In the genomic region with DNA sequence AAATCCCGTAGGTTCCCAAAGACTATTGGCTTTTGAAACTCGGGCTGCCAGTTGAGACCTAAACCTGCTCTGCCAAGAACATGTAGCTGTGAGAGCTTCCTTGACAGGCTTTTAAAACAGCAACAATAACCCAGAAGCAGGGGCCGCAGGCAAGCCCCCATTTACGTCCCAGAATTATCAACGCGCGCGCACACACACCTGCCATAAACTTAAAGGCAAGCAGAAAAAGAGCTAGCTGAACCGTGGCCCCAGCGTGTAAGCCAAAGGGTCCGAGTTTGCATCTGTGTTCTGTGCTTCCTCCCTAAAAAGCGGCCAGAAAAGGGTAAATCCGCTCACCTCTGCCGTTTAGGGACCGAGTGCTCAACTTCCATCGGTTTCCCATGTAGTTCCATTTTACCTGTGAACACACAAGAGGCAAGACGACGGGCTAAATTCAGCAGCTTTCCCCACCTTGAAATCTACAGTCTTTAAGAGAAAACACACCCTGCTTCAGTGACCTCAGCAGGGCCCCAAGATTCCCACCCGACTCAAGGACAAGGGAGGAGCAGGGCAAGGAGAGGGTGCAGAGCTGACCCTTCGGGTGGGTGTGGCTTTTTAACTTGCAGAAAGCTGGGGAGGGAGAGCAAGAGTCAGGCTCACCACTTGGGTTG, we compare ENCODE assay signal across 9 mouse cellular contexts. TPM values are rescaled to one million over a fixed set of nuclear protein-coding genes. Genes with fewer than 3 reads are reported as not detected.
A peak's percentile ranks its signal among the peaks of the same experiment; 100 is the strongest.
DNase-seq lines count a peak whose midpoint lies in the region; ATAC-seq and TF ChIP-seq lines count a peak whose summit lies in the region.
"Had no signal": no experiment of that assay in that cellular context is flagged by ENCODE, and none has a peak within 500 bp of the region (broad histone marks: within the 10 kb centered on the region; RNA-seq: fewer than 3 reads in every experiment).

No protein-coding gene starts in this region.

- no peak for ATAC-seq in forebrain, embryonic 16.5 days
- ATAC-seq in liver, embryonic 15.5 days (ENCODE audit: insufficient read depth), result no peak

- H3K27me3 ChIP-seq in CH12.LX (replicated peaks), result no peaks in the 10 kb centered on the region
- no peaks in the 10 kb centered on the region for H3K27me3 ChIP-seq in forebrain, embryonic 16.5 days (replicated peaks; ENCODE audit: control insufficient read depth, insufficient read depth, low read length)
- no peaks in the 10 kb centered on the region for H3K27me3 ChIP-seq in liver, embryonic 15.5 days

- H3K36me3 ChIP-seq in CH12.LX (replicated peaks in 1 of 2; ENCODE audit: control insufficient read depth in 1 of 2, insufficient read depth in 1 of 2, low read length in 1 of 2), result no peaks in the 10 kb centered on the region
- no peaks in the 10 kb centered on the region for H3K36me3 ChIP-seq in forebrain, embryonic 16.5 days (ENCODE audit: control insufficient read depth, insufficient read depth)
- H3K36me3 ChIP-seq in liver, embryonic 15.5 days (replicated peaks), result no peaks in the 10 kb centered on the region

- dilution Hi-C loops in CH12.LX (cut with MboI; ENCODE audit: extremely low pct_ligation_motif_present, extremely low pct_unique_long_range_greater_than_20kb, low sequenced_read_pairs), result no loop called here

- H3K4me3 ChIP-seq in gastrocnemius, adult 2 months, result peak overlapping the region; percentile 75
- H3K4me3 ChIP-seq in CH12.LX (replicated peaks in 1 of 3; ENCODE audit: low read depth in 2 of 3, low read length in 2 of 3, poor library complexity in 1 of 3), result peak overlapping the region; percentile 81 to 96 (median 81)
- peak overlapping the region; percentile 78 for H3K4me3 ChIP-seq in forebrain, embryonic 16.5 days (replicated peaks; ENCODE audit: low read length)
- peak overlapping the region; percentile 78 for H3K4me3 ChIP-seq in liver, embryonic 15.5 days (replicated peaks)

- DNase-seq in gastrocnemius, adult 2 months, result no peak
- no peak for DNase-seq in gastrocnemius, postnatal 10 days
- DNase-seq in CH12.LX (ENCODE audit: extremely low read depth), result no peak
- no peak for DNase-seq in left cerebral cortex, adult 8-10 months (ENCODE audit: low spot score in 2 of 2)
- DNase-seq in right cerebral cortex, postnatal 25 days, result no peak
- DNase-seq in layer of hippocampus, postnatal 36 days, result no peak
- DNase-seq: cerebellum, adult 11-12 months had no signal

- no peaks in the 10 kb centered on the region for H3K9me3 ChIP-seq in CH12.LX (replicated peaks; ENCODE audit: low read length)
- no peaks in the 10 kb centered on the region for H3K9me3 ChIP-seq in forebrain, embryonic 16.5 days (ENCODE audit: control insufficient read depth, low read length)
- no peaks in the 10 kb centered on the region for H3K9me3 ChIP-seq in liver, embryonic 15.5 days (replicated peaks)

- no peak overlapping the region for H3K27ac ChIP-seq in gastrocnemius, adult 2 months
- 0 out of 2 replicates have a peak overlapping the region, but pooled peaks have one; percentile 0 for H3K27ac ChIP-seq in CH12.LX (ENCODE audit: insufficient read depth, low read depth)
- no peak overlapping the region; the same call in 1 of the 2 replicates for H3K27ac ChIP-seq in forebrain, embryonic 16.5 days (ENCODE audit: low read length)
- H3K27ac ChIP-seq in liver, embryonic 15.5 days (replicated peaks), result peak overlapping the region; percentile 97

- peaks cover 30% of the 10 kb centered on the region for H3K79me2 ChIP-seq in CH12.LX (replicated peaks; ENCODE audit: control insufficient read depth, extremely low read depth, insufficient read depth, poor library complexity, severe bottlenecking)

- no peak for TF ChIP-seq RAD21 in CH12.LX (IDR thresholded peaks at IDR 0.05; ENCODE audit: low read depth, low read length)

- no peak for TF ChIP-seq EP300 in CH12.LX (IDR thresholded peaks at IDR 0.05; ENCODE audit: low read length)

- in situ Hi-C loops in CH12.LX (cut with MboI; ENCODE audit: low pct_ligation_motif_present, low pct_unique_long_range_greater_than_20kb, low sequenced_read_pairs), result no loop called here

- 2% methylated on average over 20 of the region's 20 CpGs for WGBS in forebrain, embryonic 16.5 days
- WGBS in liver, embryonic 15.5 days (ENCODE audit: insufficient replicate concordance), result 8% methylated on average over 20 of the region's 20 CpGs

- no peak for TF ChIP-seq POLR2A in CH12.LX (IDR thresholded peaks at IDR 0.05; ENCODE audit: low read depth, low read length)

- peaks cover 9 to 50% of the 10 kb centered on the region in 2 experiments for H3K4me1 ChIP-seq in CH12.LX (ENCODE audit: control insufficient read depth in 1 of 2, insufficient read depth in 2 of 2)
- peaks cover 44% of the 10 kb centered on the region for H3K4me1 ChIP-seq in forebrain, embryonic 16.5 days (replicated peaks; ENCODE audit: control insufficient read depth, insufficient read depth, low read length)
- H3K4me1 ChIP-seq in liver, embryonic 15.5 days (replicated peaks), result peaks cover 54% of the 10 kb centered on the region

- peak overlapping the region; percentile 92 for H3K4me2 ChIP-seq in CH12.LX (ENCODE audit: insufficient read depth, low read depth, poor library complexity, severe bottlenecking)
- peak overlapping the region; percentile 91 for H3K4me2 ChIP-seq in forebrain, embryonic 16.5 days (ENCODE audit: low read length)
- H3K4me2 ChIP-seq in liver, embryonic 15.5 days, result peak overlapping the region; percentile 96

- H3K9ac ChIP-seq in CH12.LX (ENCODE audit: insufficient read depth, low read depth), result peak overlapping the region; percentile 94
- H3K9ac ChIP-seq in forebrain, embryonic 16.5 days (replicated peaks; ENCODE audit: low read depth, low read length), result peak overlapping the region; percentile 90
- H3K9ac ChIP-seq in liver, embryonic 15.5 days, result peak overlapping the region; percentile 81

- no peak for TF ChIP-seq CTCF in gastrocnemius, adult 2 months (IDR thresholded peaks at IDR 0.05)
- no peak for TF ChIP-seq CTCF in CH12.LX (conservative IDR thresholded peaks at IDR 0.05 in 1 of 2, IDR thresholded peaks at IDR 0.05 in 1 of 2; ENCODE audit: low read depth in 2 of 2, low read length in 2 of 2)

- intact Hi-C loops in gastrocnemius, adult 2 months (cut with DNase I), result no loop called here

TF ChIP-seq in CH12.LX, 34 proteins besides CTCF, POLR2A, EP300 and RAD21:
- no peak for TF ChIP-seq ZMIZ1 (IDR thresholded peaks at IDR 0.05; ENCODE audit: low read depth, low read length)
- TF ChIP-seq SIN3A (IDR thresholded peaks at IDR 0.05; ENCODE audit: low read length), result 0 out of 2 replicates have a peak, but pooled peaks have one; percentile 56

RNA-seq across cellular contexts. Expression of a gene that starts 1.7 kb away (rescaled TPM):
- total RNA-seq in gastrocnemius, adult 2 months (2021), result under 1 TPM; 0.06 to 0.13 TPM
- total RNA-seq in gastrocnemius, postnatal 10 days (2021), result 1 to 10 TPM; 4.3 to 5.5 TPM
- total RNA-seq in CH12.LX (2012; rRNA removed) (18.4 TPM in 2 replicates), CH12.LX (2014; rRNA removed) (35.6 and 39.1 TPM in 2 replicates)
- 22.0 and 23.1 TPM in 2 replicates for polyA plus RNA-seq in CH12.LX (2012; ENCODE audit: insufficient read length, low read depth)
- 34.1 and 39.0 TPM in 2 replicates for polyA plus RNA-seq in forebrain, embryonic 16.5 days (2015; fragmentation: Nextera tagmentation; extraction: Ambion mirVana)
- 16.3 and 18.5 TPM in 2 replicates for polyA plus RNA-seq in liver, embryonic 15.5 days (2015; fragmentation: Nextera tagmentation; extraction: Ambion mirVana)
- total RNA-seq in left cerebral cortex, adult 8-10 months (2022), result not detected
- not detected for total RNA-seq in layer of hippocampus, postnatal 36 days (2021)

RNA-seq across cellular contexts. Expression of a gene that starts 50.8 kb away (rescaled TPM):
- total RNA-seq in gastrocnemius, adult 2 months (2021), result 10 to 100 TPM; 15.0 to 30.8 TPM
- total RNA-seq in gastrocnemius, postnatal 10 days (2021), result 10 to 100 TPM; 20.7 to 30.8 TPM
- total RNA-seq in CH12.LX (2012; rRNA removed) (55.4 and 78.8 TPM in 2 replicates), CH12.LX (2014; rRNA removed) (120 and 142 TPM in 2 replicates)
- polyA plus RNA-seq in CH12.LX (2012; ENCODE audit: insufficient read length, low read depth), result 95.1 and 103 TPM in 2 replicates
- 154 and 163 TPM in 2 replicates for polyA plus RNA-seq in forebrain, embryonic 16.5 days (2015; fragmentation: Nextera tagmentation; extraction: Ambion mirVana)
- 41.2 and 42.3 TPM in 2 replicates for polyA plus RNA-seq in liver, embryonic 15.5 days (2015; fragmentation: Nextera tagmentation; extraction: Ambion mirVana)
- 10 to 100 TPM; 45.2 to 57.3 (median 55.6) TPM for total RNA-seq in left cerebral cortex, adult 8-10 months (2022)
- total RNA-seq in layer of hippocampus, postnatal 36 days (2021), result 100 to 1,000 TPM in 1 of 2 experiments, 10 to 100 TPM in 1; 92.3 to 105 TPM

Comparison
In these comparisons a context has a peak if more than half of its experiments do, and no peak if none do; other contexts are left out.
1. RNA of a gene that starts 1.7 kb away (total RNA-seq): 18.4 to 39.1 TPM in CH12.LX and 4.3 to 5.5 TPM in gastrocnemius, postnatal 10 days; 0.06 to 0.13 TPM in gastrocnemius, adult 2 months, not detected in layer of hippocampus, postnatal 36 days and not detected in left cerebral cortex, adult 8-10 months; every median in the first group is over 4 times any median in the second.
2. H3K27ac ChIP-seq: peak in CH12.LX (single experiment) and liver, embryonic 15.5 days (single experiment); none in gastrocnemius, adult 2 months (single experiment) and forebrain, embryonic 16.5 days (single experiment).
3. Peak in every context shown above with its lines, with median percentiles within 50 percentile points of each other: H3K4me3 ChIP-seq, H3K4me2 ChIP-seq and H3K9ac ChIP-seq.